Mouse (Mus musculus) liver, postnatal 0 days (tissue): ENCODE data around the gene Upf1. TPM values are rescaled to one million over a fixed set of nuclear protein-coding genes. Genes with fewer than 3 reads are reported as not detected.
A peak's percentile ranks its signal among the peaks of the same experiment; 100 is the strongest.

ENCODE experiments used
- ATAC-seq: fragments of 200-750 bp; cut with Nextera tagmentation; 2 replicates; pipeline ENCODE4 v1.8.0; 2017; ENCODE audit warnings: mild to moderate bottlenecking, moderate library complexity
- DNase-seq: peaks from one replicate; pipeline ENCODE4 v3.0.0-alpha.2; 2016
- H3K27ac ChIP-seq: fragments of 300-500 bp; sonication (generic); 2 replicates; pipeline ENCODE4 v1.5.1; 2014; ENCODE audit warnings: antibody characterized with exemption, moderate library complexity, mild to moderate bottlenecking, low read depth
- H3K27me3 ChIP-seq: fragments of 300-500 bp; sonication (generic); 2 replicates; pipeline ENCODE4 v1.6.1; 2014; ENCODE audit warnings: low read length, control low read depth, mixed read lengths; ENCODE audit not compliant: insufficient read depth
- H3K36me3 ChIP-seq: fragments of 300-500 bp; sonication (generic); replicated peaks from 2 replicates; pipeline ENCODE4 v1.6.1; 2014; ENCODE audit warnings: mild to moderate bottlenecking, control low read depth, low read length, moderate library complexity, mixed read lengths; ENCODE audit not compliant: insufficient read depth
- H3K4me1 ChIP-seq: fragments of 300-500 bp; sonication (generic); 2 replicates; pipeline ENCODE4 v1.6.1; 2014; ENCODE audit warnings: antibody characterized with exemption, mild to moderate bottlenecking, control low read depth; ENCODE audit not compliant: insufficient read depth
- H3K4me2 ChIP-seq: fragments of 300-500 bp; sonication (generic); 2 replicates; pipeline ENCODE4 v1.6.1; 2014; ENCODE audit warnings: low read depth, mild to moderate bottlenecking, low read length, moderate library complexity, mixed read lengths
- H3K4me3 ChIP-seq: fragments of 300-500 bp; sonication (generic); 2 replicates; pipeline ENCODE4 v1.5.1; 2014; ENCODE audit warnings: low read depth, low read length
- H3K9ac ChIP-seq: fragments of 300-500 bp; sonication (generic); replicated peaks from 2 replicates; pipeline ENCODE4 v1.6.1; 2014; ENCODE audit warnings: mild to moderate bottlenecking, moderate library complexity
- H3K9me3 ChIP-seq: fragments of 300-500 bp; sonication (generic); 2 replicates; pipeline ENCODE4 v1.6.1; 2016; ENCODE audit warnings: mild to moderate bottlenecking, control low read depth, low read length, mixed read lengths
- CTCF ChIP-seq: sonication (generic); IDR thresholded peaks from 2 replicates; pipeline ENCODE4 v1.5.1; 2016; ENCODE audit warnings: antibody characterized with exemption, low read depth
- EP300 ChIP-seq: IDR thresholded peaks from 2 replicates; pipeline ENCODE4 v1.6.1; 2016; ENCODE audit warnings: antibody characterized with exemption, low read depth, mild to moderate bottlenecking
- WGBS: fragments of 180-500 bp; shearing (Covaris S2); extraction: QIAGEN DNeasy Blood & Tissue Kit; methylation state at CpG from one replicate; pipeline ENCODE4 v1.1.7; 2014; ENCODE audit not compliant: insufficient replicate concordance; 5-methylcytosine and 5-hydroxymethylcytosine counted together
- polyA plus RNA-seq: library from polyadenylated mRNA; unstranded; fragments of >200 nt; fragmentation: Nextera tagmentation; extraction: Ambion mirVana; gene quantifications from 2 replicates; pipeline ENCODE4 v1.2.1, GENCODE M21; 2015

Gene Upf1
- polyA plus RNA-seq, 1 experiment from 2014 or later, result 7.1 TPM

- TF ChIP-seq EP300, result no peak
- no peak for TF ChIP-seq CTCF
- H3K27ac ChIP-seq, result peak overlapping the region; percentile 68
- 2% methylated on average over 16 of the region's 16 CpGs for WGBS
- H3K4me1 ChIP-seq, result peaks cover 21% of the 10 kb centered on the region
- ATAC-seq (no peak), DNase-seq (no peak)
- no peaks in the 10 kb centered on the region for H3K9me3 ChIP-seq
- peak overlapping the region; percentile 85 for H3K4me3 ChIP-seq
- H3K36me3 ChIP-seq, result peaks cover 37% of the 10 kb centered on the region
- H3K27me3 ChIP-seq, result no peaks in the 10 kb centered on the region
- peak overlapping the region; percentile 90 for H3K4me2 ChIP-seq
- peak overlapping the region; percentile 84 for H3K9ac ChIP-seq
Measured at GRCm38 (mm10) chr8:70302901-70303300, 50.2 kb downstream of the Upf1 start.

DNA sequence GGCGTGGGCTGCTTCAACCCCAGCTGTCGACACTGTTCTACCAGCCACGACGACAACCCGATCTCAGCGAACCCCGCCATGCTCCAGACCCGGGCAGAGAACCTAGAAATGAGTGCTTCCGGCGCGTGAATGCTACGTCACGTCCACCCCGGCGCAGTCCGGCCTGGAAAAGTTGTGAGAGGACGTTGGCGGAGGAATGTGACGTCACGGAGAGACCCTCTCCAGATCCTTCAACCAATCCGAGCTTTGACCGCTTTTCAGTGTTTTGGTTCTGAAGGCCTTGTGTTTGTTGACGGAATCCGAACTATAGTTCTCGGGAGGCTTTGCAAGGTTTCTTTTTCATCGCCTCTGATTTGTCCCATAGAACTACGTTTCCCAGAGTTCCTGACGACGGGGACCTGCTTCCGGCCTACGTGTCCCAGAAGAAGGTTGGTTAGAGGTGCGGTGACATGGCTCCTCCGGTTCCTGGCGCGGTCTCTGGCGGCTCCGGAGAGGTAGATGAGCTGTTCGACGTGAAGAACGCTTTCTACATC is 50.7 kb downstream of the Upf1 start, which contains the start of the genes Ddx49 and Cope:
Gene Ddx49 (minus strand): TSS at position 132 of the 533 bp plus-strand sequence.
Gene Cope (plus strand): TSS at position 161 of the 533 bp plus-strand sequence.
- peak within 1 kb of the TSS; percentile 68 for H3K27ac ChIP-seq
- peak within 1 kb of the TSS; percentile 85 for H3K4me3 ChIP-seq
- under 1% methylated on average over 40 of the region's 40 CpGs for WGBS
- ATAC-seq (peak; percentile 95), DNase-seq (peak; percentile 94)
- peak within 1 kb of the TSS; percentile 84 for H3K9ac ChIP-seq
- peak within 1 kb of the TSS; percentile 90 for H3K4me2 ChIP-seq
- peaks cover 37% of the 10 kb centered on the region for H3K36me3 ChIP-seq
- peak; percentile 64 for TF ChIP-seq EP300
- no peak for TF ChIP-seq CTCF
- H3K27me3 ChIP-seq, result no peaks in the 10 kb centered on the region
- H3K9me3 ChIP-seq, result no peaks in the 10 kb centered on the region
- H3K4me1 ChIP-seq, result peaks cover 21% of the 10 kb centered on the region

- WGBS, result 47% methylated on average over 3 of the region's 3 CpGs
- no peak for ATAC-seq
- H3K9me3 ChIP-seq, result no peaks in the 10 kb centered on the region
- no peak overlapping the region for H3K27ac ChIP-seq
- H3K4me2 ChIP-seq, result peak overlapping the region; percentile 9; the same call in 1 of the 2 replicates
- no peak overlapping the region for H3K4me3 ChIP-seq
- TF ChIP-seq EP300 (no peak), CTCF (no peak)
- H3K9ac ChIP-seq, result no peak overlapping the region
- peaks cover 21% of the 10 kb centered on the region for H3K4me1 ChIP-seq
- H3K27me3 ChIP-seq, result no peaks in the 10 kb centered on the region
- DNase-seq, result no peak
- peaks cover 38% of the 10 kb centered on the region for H3K36me3 ChIP-seq
Measured at GRCm38 (mm10) chr8:70300881-70301280, 52.2 kb downstream of the Upf1 start.

DNA sequence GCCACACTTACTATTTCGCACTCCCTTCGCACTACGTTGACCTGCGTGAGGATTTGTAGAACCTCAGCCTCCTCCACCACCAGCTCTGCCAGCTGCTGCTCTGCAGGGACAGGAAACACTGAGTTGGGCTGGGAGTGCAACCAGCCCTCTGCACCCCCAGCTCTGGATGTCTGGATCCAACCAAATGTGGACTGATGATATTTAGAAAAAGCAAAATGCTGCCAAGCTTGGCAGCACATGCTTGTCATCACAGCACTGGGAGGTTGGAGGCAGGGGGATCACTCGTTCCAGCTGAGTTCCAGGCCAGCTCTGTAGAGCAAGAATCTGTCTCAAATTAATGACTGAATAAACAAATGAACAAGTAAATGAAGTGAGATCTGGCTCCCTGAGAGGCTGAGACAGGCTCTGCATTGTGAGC is 59.1 kb downstream of the Upf1 start:
- no peaks in the 10 kb centered on the region for H3K27me3 ChIP-seq
- H3K36me3 ChIP-seq, result peaks cover 53% of the 10 kb centered on the region
- DNase-seq, result no peak

GRCm38 (mm10) chr8:70286737-70287136 is 66.3 kb downstream of the Upf1 start:
- no peak for ATAC-seq
- 86% methylated on average over 8 of the region's 8 CpGs for WGBS

More for the DNA sequence above, 59.1 kb downstream of the Upf1 start:
- WGBS, result 61% methylated on average over 5 of the region's 5 CpGs
- H3K27ac ChIP-seq, result no peak overlapping the region
- H3K9ac ChIP-seq, result no peak overlapping the region
- no peak for TF ChIP-seq CTCF
- TF ChIP-seq EP300, result no peak
- H3K9me3 ChIP-seq, result no peaks in the 10 kb centered on the region
- no peaks in the 10 kb centered on the region for H3K4me1 ChIP-seq
- H3K4me3 ChIP-seq, result no peak overlapping the region
- no peak for ATAC-seq
- no peak overlapping the region for H3K4me2 ChIP-seq

DNA sequence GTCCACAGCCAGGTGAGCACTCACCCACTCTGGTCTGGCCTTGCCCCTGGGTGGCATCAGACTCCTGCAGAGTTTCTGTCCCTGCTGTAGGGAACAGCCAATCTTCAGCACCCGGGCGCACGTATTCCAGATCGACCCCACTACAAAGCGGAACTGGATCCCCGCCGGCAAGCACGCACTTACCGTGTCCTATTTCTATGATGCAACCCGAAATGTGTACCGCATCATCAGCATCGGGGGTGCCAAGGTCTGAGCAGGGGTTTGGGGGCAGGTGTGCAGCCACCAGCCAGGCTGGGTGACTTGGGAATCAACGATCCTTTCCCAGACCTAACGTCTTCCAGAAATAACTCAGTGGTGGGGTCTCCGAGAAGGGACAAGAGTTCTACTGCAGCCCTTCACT is 67.8 kb downstream of the Upf1 start:
- no peak for TF ChIP-seq CTCF
- TF ChIP-seq EP300, result no peak
- H3K27ac ChIP-seq, result no peak overlapping the region
- no peak overlapping the region for H3K4me2 ChIP-seq
- ATAC-seq, result no peak
- no peak overlapping the region for H3K9ac ChIP-seq
- 93% methylated on average over 15 of the region's 15 CpGs for WGBS
- H3K4me1 ChIP-seq, result peaks cover 14% of the 10 kb centered on the region
- no peak overlapping the region for H3K4me3 ChIP-seq
- no peak for DNase-seq
- 0 out of 2 replicates have a peak, but pooled peaks cover 6% of the 10 kb centered on the region for H3K27me3 ChIP-seq
- peaks cover 7% of the 10 kb centered on the region; the same call in 1 of the 2 replicates for H3K36me3 ChIP-seq
- no peaks in the 10 kb centered on the region for H3K9me3 ChIP-seq

More at GRCm38 (mm10) chr8:70286737-70287136, 66.3 kb downstream of the Upf1 start:
- Histone ChIP-seq H3K4me2 (no peak overlapping the region), H3K9ac (no peak overlapping the region), H3K36me3 (peaks cover 7% of the 10 kb centered on the region; the same call in 1 of the 2 replicates), H3K27ac (no peak overlapping the region), H3K27me3 (0 out of 2 replicates have a peak, but pooled peaks cover 6% of the 10 kb centered on the region), H3K4me1 (peaks cover 9% of the 10 kb centered on the region), H3K9me3 (no peaks in the 10 kb centered on the region), H3K4me3 (no peak overlapping the region)
- TF ChIP-seq CTCF (peak; percentile 54), EP300 (no peak)
- DNase-seq, result no peak
